Mouse (Mus musculus): ENCODE data around the gene Peli1. TPM values are rescaled to one million over a fixed set of nuclear protein-coding genes. Genes with fewer than 3 reads are reported as not detected.
"Not testable (repeated sequence)": the region's sequence is repeated elsewhere in the genome, so short reads cannot be mapped to it uniquely, and the experiment has no call there.

Peli1 gene
- polyA plus RNA-seq, 1 experiment from 2014 or later, result 27.2 TPM

DNA sequence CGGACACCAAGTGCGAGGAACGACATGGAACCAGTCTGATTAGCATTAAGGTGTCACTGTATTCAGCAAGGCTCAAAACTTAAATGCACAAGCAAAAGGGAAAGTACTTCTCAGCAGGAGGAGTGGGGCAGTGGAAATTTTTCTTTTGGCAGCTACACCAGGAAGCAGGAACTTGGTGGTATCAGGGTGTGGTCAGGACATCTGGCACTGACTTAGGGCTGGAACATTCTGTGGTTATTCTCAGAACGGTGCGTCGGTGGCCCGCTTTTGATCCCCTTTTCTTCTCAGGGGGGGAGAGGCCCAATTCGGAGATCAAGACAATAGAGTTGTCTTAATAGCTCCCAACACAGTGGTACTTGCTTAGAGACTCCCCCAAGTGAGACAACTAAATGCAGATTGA is 100.7 kb downstream of the Peli1 start:
- H3K4me2 ChIP-seq (ENCODE audit: low read length); H3K27me3 ChIP-seq (ENCODE audit: control insufficient read depth, insufficient read depth, low read length); H3K9ac ChIP-seq (ENCODE audit: low read length); H3K27ac ChIP-seq (replicated peaks in 1 of 2; ENCODE audit: control insufficient read depth in 1 of 2, insufficient read depth in 1 of 2, low read depth in 2 of 2, low read length in 2 of 2); H3K4me1 ChIP-seq (ENCODE audit: control insufficient read depth in 2 of 2, insufficient read depth in 2 of 2, low read length in 2 of 2); H3K36me3 ChIP-seq (ENCODE audit: control insufficient read depth, insufficient read depth, low read length); H3K9me3 ChIP-seq (ENCODE audit: control insufficient read depth, low read length); H3K4me3 ChIP-seq (ENCODE audit: control insufficient read depth in 1 of 2, insufficient read depth in 1 of 2, low read depth in 1 of 2, low read length in 2 of 2); ATAC-seq (ENCODE audit: insufficient number of reproducible peaks, insufficient read depth, low FRiP score, low read depth): not testable (repeated sequence)
- WGBS, result 86% methylated on average over 8 of the region's 8 CpGs

DNA sequence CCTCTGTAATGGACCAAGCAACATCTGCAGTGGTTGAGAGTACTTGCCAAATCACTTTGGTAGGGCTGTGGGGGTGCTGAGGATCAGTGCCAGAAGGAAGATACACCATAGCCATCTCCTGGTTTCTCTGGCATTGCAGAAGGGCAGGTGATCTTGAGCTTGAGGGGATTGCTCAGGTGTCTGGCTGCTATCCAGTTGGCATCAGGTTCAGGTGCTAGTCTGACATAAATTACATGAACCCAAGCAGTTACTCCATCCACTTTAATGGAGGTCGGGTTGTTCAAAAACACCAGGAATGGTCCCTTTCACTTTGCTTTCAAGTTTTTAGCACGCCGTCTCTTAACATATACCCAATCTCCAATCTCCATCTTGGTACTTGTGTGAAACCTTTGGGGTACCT is 103.8 kb downstream of the Peli1 start:
- Histone ChIP-seq H3K27me3 (ENCODE audit: control insufficient read depth, insufficient read depth, low read length) (no peaks in the 10 kb centered on the region), H3K36me3 (ENCODE audit: control insufficient read depth, insufficient read depth, low read length) (no peaks in the 10 kb centered on the region), H3K4me1 (ENCODE audit: control insufficient read depth in 2 of 2, insufficient read depth in 2 of 2, low read length in 2 of 2) (no peaks in the 10 kb centered on the region), H3K9me3 (ENCODE audit: control insufficient read depth, low read length) (peaks cover 5% of the 10 kb centered on the region; the same call in 1 of the 2 replicates), H3K4me3 (ENCODE audit: control insufficient read depth in 1 of 2, insufficient read depth in 1 of 2, low read depth in 1 of 2, low read length in 2 of 2) (no peak overlapping the region), H3K27ac (replicated peaks in 1 of 2; ENCODE audit: control insufficient read depth in 1 of 2, insufficient read depth in 1 of 2, low read depth in 2 of 2, low read length in 2 of 2) (no peak overlapping the region), H3K4me2 (ENCODE audit: low read length) (no peak overlapping the region), H3K9ac (ENCODE audit: low read length) (no peak overlapping the region)
- 96% methylated on average over 3 of the region's 3 CpGs for WGBS
- no peak for ATAC-seq (ENCODE audit: insufficient number of reproducible peaks, insufficient read depth, low FRiP score, low read depth)

Other genes starting within 250 kb of the Peli1 start
- gene Vps54, start 148.0 kb downstream of the Peli1 start, polyA plus RNA-seq (2014; fragmentation: Nextera tagmentation; extraction: Ambion mirVana), result 12.3 and 13.2 TPM in 2 replicates

Measured in heart, embryonic 14.5 days (tissue).